Mouse (Mus musculus) embryonic stem cell, embryonic (primary cell): Measurements from ENCODE around the gene Nrxn3.

Source experiments
- CTCF ChIA-PET, 4 experiments: fragments of 300-600 bp in 2 of 4; fragments of 350-600 bp in 2 of 4; sonication (Branson Sonifier 250); formaldehyde crosslinking; loops; one replicate each; lab custom pipeline; 2022; ENCODE audit warnings: inconsistent platforms in 2 of 4; lab: Charles Lee
- POLR2A ChIA-PET, 4 experiments: fragments of 300-600 bp in 2 of 4; fragments of 350-600 bp in 2 of 4; sonication (Branson Sonifier 250); formaldehyde crosslinking; loops; one replicate each; lab custom pipeline; 2022; ENCODE audit warnings: antibody characterized with exemption in 4 of 4, inconsistent platforms in 1 of 4; lab: Charles Lee

Nrxn3 gene

DNA sequence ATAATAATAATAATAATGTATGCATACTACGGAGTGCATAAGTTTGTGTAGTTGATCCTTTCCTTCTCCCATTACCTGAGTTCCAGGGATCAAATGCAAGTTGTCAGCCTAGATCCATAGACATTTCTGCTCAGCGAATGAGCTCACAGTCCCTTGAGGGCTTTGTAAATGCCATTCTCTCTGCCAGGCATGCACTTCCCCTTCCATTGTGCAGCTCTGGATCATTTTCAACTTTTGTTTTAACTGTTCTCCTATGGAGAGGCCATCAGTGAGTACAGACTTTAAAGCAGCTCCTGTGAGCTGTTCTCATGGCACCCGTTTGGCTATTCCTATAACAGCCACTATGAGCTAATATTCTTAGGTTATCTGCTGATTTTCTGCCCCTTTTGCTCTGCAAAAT is 536.2 kb downstream of the Nrxn3 start:
- ChIA-PET POLR2A (no interaction called here), CTCF (no interaction called here)

DNA sequence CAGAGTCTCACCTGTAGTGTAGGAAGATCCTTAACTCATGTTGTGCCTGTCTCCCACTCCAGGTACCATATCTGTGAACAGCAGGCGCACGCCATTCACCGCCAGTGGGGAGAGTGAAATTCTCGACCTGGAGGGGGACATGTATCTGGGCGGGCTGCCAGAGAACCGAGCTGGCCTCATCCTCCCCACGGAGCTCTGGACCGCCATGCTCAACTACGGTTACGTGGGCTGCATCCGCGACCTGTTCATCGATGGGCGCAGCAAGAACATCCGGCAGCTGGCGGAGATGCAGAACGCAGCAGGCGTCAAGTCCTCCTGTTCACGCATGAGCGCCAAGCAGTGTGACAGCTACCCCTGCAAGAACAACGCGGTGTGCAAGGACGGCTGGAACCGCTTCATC is 537.4 kb downstream of the Nrxn3 start:
- CTCF ChIA-PET = interaction anchor here in 2 of 4 experiments (0.8 to 1.2 kb wide), 2 partner anchors 52 kb away, joined by 3 read pairs; no protein-coding TSS in a partner anchor
- POLR2A ChIA-PET = no interaction called here

DNA sequence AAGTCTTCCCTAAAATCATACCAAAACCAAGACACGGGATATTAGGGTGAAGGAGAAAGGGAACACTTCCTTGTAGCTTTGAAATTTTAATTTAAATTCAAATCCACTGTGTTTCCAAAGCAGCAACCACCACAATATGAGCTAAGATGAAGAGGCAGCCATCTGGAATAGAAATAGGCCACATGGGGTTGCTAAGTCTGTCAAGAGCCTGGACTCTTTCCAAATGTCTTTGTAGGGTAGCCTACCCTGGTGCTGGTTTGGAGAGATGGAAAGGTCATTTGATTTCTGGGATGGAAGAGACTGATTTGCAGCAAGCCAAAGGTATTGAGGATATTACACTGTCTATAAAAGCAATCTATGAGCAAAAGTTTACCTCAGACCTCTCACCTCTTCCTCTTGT is 539.6 kb downstream of the Nrxn3 start:
- POLR2A ChIA-PET = no interaction called here
- CTCF ChIA-PET = no interaction called here

DNA sequence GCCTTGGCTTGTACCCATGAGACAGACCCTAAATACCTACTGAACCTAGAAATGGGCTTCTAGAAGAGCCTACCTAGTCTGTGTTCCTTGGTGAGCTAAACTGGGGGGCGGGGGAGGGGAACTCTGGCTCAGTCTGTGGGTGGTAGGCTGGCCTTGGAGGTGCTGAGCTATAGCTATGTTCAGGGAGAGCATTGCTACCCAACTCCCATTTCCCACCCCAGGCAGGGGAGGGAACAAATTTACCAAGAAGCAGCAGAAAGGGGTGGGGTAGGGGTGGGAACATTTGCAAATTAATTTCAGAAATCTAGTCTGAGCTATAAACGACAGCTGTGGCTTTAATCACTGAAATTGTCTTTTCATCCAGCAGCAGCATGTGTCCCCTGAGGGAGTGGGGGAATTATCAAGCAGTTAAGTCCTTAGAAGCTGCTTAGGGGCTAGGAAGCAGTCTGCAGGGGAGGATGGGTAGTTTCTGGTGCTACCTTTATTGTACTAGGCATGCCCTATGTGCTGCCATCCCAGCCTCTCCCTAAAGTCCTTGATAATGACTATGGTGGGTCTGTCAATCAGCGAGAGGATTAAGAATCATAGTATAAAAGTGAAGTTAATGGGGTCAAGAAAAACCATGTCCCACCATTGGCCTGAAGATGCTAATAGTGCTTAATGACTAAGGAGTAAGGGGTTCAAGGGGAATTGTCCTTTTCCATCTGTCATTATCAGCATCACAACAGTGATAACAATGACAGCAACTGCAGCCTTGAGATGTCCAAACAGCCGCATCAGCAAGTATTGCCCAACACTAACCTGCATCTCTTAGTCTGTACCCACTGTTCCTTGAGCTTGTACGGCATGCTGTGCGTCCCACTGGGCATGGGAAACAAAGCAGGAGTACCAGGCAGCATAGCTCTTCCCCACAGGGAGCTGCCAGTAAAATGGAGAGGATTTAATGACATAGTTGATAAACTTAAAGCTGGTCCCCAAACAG is 560.0 kb downstream of the Nrxn3 start:
- CTCF ChIA-PET = interaction anchor here in 2 of 4 experiments (0.7 to 1.3 kb wide), 3 partner anchors 10 to 101 kb away, joined by 3 to 4 read pairs (median 3); no protein-coding TSS in a partner anchor
- POLR2A ChIA-PET = no interaction called here

DNA sequence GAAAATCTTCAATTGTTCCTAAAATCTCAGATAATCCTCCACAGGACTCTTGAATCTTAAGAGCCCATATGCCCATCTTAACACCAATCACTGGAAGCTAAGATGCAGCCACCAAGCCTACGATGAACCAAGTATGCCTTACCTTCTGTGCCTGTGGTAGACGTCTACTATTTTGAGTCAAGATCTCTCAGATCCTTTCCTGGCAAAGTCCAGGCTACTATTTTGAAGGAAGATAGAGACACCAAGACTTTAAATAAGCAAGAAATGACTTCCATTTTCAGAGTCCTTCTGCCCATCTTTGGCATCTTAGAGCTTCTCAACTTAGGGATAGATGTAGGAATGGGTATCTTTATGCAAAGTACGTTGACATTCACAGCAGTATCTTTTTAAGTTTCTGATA is 561.7 kb downstream of the Nrxn3 start:
- ChIA-PET CTCF (interaction anchor here in 1 of 4 experiments (0.6 kb wide), 1 partner anchor 13 kb away, joined by 3 read pairs; no protein-coding TSS in a partner anchor), POLR2A (no interaction called here)

DNA sequence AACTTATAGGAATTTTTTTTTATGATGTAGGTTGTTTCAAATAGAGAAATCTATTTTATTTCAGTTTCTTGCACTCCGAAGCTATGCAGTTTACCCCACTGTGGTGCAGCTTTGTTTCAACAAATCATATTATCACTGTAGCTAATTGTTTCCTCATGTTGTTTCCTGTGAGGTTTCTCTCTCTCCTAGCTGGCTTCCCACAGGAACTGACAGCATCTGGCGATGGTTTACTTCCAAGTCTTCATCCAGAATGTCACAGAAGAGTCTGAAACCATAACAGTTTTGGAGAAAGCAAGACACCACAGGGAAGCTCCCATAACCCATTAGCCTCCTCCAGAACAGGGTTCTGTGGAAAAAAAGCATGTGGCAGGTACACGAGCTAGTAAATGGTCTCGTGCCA is 564.4 kb downstream of the Nrxn3 start:
- CTCF ChIA-PET = no interaction called here
- POLR2A ChIA-PET = no interaction called here

DNA sequence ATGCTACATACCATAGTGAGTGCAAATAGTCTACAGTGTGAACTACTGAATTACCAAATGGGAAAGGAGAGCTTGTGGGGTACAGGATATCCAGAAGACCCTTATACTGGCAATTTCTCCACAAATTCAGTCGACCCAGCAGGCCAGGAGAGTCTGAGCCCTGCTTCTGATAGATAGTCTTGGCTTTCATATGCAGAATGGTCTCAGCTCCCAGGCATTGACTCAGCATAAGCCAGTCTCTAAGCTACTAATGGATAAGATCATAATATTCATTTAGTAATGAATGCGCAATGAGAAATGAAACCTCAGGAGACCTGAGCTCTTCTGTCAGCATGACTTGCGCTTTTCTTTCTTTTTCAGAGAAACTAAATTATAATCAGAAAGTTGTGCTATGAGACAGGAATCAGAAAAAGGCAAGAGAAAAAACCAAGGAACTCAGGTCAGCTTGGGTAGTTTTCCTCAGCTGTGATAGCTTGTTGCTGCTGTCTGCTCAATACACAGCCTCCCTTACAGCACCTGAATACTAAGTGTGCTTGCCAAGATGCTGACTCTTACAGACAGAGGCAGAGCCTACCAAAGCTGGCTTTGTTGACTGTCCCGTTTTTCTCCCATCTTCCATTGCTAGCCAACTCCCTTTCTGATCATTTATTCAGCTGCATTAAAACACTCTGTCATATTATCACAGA is 567.1 kb downstream of the Nrxn3 start:
- POLR2A ChIA-PET = interaction anchor here in 1 of 4 experiments (0.6 kb wide), 1 partner anchor 18 kb away, joined by 5 read pairs; no protein-coding TSS in a partner anchor
- CTCF ChIA-PET = interaction anchor here in 1 of 4 experiments (1.5 kb wide), 1 partner anchor 23 kb away, joined by 3 read pairs; no protein-coding TSS in a partner anchor

DNA sequence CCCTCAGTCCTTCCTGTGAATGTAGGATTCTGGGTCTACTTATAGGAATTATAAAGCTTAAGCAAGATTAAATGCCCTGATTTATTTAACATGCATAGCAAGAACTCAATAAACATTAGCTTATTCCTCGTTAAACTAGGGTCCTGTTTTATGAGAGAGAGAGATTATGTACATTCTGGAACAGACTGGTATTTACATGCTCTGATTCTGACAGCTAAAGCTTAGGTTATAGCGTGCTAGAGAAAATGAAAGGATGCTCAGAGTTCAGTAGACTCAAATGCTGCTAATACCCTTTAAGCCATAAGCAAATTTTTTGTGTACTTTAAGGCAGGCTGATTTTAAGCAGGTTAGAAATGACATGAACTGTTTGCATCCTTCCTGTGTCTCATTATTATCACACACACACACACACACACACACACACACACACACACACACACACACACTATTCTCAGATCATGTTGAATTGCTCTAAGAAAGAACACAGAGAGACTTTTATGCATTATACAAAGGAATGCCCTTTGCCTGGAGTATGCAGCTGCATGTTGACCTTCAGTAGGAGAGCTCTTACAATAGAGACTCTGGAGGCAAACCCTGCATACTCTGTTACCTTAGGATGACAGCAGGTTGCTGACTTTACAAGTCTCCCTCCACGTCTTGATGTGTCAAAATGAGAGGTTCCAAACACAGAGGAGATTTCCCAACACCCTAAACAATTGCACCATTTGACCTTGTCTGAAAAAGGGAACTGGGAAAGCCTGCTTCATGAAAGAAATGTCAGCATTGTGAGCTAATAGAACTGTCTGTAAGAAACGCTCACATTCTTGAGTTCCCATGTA is 568.3 kb downstream of the Nrxn3 start:
- ChIA-PET CTCF (interaction anchor here in 1 of 4 experiments (0.7 kb wide), 1 partner anchor 533 kb away, joined by 3 read pairs; no protein-coding TSS in a partner anchor), POLR2A (no interaction called here)

DNA sequence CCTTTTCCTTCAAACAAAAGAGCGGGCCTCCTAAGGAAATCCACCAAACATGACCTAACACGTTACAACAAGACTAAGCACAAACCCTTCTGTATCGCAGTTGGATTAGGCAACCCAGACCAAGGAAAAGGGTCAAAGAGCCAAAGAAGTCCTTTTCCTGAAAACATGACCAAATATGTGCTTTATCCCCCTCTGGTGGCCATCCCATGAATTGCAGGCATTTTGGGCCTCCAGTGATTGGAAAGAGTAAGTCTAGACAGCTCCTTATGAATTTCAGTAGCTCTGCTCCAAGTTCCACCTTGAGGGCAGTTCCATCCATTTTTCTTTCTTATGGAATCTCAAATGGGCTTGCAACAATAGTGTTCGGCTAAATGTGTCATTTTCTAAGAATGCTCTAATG is 579.3 kb downstream of the Nrxn3 start:
- POLR2A ChIA-PET = interaction anchor here in 1 of 4 experiments (1.0 kb wide), 1 partner anchor 25 kb away, joined by 3 read pairs; no protein-coding TSS in a partner anchor

DNA sequence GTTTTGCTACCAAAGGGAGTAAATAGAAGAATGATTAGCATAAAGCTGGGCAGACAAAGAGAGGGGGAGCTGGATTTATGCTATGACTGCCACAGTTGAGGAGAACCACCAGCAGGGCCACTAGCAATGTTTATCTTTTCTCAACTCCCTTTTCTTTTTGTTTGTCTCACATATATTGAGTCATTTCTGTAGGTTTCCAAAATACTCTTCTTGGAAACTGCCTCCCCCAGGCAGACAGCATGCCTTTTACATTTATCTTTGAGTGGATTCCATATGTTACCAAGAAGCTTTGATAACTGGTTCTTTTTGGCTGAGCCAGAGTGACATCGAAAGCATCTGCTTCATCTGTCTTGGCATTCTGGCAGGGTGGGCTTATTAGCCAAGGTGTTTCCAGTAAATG is 587.5 kb downstream of the Nrxn3 start:
- CTCF ChIA-PET = no interaction called here
- POLR2A ChIA-PET = no interaction called here

More for the DNA sequence above, 579.3 kb downstream of the Nrxn3 start:
- CTCF ChIA-PET = interaction anchor here in 2 of 4 experiments (0.6 to 2.1 kb wide), 6 partner anchors 10 to 168 kb away, joined by 3 to 9 read pairs (median 4); no protein-coding TSS in a partner anchor

DNA sequence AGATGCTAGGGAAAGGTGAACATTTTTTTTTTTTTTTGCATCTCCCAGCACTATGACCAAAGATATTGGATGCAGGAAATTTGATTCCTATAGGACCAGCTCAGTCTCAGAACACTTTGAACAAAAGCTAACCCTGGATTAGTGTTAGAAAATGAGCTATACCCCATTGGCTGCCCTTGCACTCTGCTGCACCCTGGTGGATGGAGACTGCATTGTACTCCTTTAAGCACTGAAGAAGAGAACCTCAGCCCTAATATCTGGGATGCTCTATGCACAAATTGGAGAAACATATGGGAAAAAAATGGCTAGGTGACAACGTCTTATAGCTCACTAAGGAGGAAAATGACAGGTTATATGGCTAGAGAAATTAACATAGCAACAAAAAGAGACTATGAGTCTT is 589.9 kb downstream of the Nrxn3 start:
- ChIA-PET CTCF (interaction anchor here (0.5 to 1.8 kb wide), 16 partner anchors 10 to 1675 kb away, joined by 3 to 9 read pairs (median 4); no protein-coding TSS in a partner anchor), POLR2A (interaction anchor here in 1 of 4 experiments (0.7 kb wide), 1 partner anchor 837 kb away, joined by 3 read pairs; no protein-coding TSS in a partner anchor)

DNA sequence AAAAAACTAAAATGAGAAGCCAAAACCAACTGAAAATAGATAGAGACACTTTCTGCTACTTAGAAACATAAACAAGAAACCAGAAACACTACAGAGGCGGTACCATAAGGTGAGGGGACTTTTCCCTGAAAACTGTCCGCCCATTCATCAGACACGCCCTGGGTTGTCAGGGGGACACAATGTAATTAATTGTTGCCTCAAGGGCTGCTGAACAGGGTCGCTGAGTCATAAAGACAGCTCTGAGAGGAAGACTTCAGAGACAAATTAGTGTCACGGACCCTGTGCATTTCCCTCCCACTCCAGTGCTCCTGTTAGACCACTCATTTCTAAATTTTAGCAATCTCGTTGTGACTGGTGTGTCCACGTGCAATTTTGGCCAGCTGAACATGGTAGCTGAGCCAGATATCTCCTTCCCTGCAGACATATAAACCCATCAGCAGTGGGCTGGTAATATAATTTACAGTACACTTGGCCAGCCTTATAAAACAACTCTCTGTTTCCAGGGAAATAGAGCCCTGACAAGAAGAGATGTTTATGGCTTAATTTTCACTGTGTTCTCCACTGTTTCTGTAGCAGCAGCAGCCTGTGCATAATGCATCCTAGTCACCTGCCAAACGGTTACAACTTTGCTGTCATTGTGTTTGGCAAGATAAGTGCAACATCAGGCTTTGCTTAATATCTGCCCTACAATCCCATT is 603.3 kb downstream of the Nrxn3 start:
- ChIA-PET POLR2A (no interaction called here), CTCF (no interaction called here)

DNA sequence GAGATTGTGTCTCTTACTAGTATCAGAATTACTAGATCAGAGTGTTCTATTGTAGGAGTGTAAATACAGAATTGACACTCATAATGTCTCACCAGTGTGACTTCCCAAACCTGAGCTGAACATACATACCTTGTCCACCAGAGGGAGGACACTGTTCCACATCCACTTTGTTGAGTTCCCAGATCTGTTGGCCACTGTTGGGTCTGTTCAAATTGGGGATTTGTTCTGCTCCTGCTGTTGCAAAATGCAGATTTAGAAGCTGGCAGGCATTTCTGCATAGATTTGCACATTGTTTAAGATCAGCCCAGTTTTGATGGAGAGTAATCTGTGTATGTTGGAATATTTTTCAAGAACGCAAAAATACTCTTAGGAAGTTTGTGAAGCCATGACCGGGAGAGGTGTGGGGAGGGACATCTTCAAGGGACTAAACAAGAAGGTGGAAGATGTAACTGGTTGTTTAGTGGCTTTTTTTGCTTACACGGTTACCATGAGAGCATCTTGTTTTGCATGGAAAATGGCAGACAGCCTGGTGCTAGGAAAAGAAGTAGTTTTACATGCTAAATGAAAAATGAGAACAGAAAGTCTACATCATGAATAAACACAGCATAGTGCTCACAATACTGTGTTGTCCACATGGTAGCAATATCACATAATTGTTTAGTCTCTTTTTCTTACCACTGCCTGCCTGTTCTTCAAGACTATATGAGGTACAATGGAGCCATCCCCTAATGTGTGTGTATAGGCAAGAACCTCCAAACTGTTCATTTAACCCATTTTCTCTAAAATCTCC is 609.0 kb downstream of the Nrxn3 start:
- POLR2A ChIA-PET = interaction anchor here in 1 of 4 experiments (0.6 kb wide), 1 partner anchor 652 kb away, joined by 3 read pairs; no protein-coding TSS in a partner anchor
- CTCF ChIA-PET = interaction anchor here in 1 of 4 experiments (1.0 kb wide), 1 partner anchor 29 kb away, joined by 3 read pairs; no protein-coding TSS in a partner anchor

DNA sequence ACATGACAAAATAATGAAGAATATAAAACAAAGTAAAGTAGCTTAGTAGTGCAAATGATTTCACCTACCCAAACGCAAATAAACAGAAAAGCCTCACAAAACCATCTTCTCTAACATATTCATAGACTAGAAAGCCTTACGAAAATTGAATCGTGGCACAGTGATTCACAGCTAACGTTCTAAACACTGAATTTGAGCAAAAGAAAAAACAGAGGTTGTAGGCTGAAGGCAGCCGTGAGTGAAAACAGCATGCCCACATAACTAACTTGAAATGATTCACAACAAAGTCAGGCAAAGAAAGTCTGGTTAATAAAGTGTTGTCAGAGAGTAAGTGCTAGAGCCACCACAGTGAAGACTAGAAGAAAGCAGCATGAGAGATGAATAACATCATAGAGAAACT is 610.8 kb downstream of the Nrxn3 start:
- POLR2A ChIA-PET = no interaction called here
- CTCF ChIA-PET = no interaction called here

DNA sequence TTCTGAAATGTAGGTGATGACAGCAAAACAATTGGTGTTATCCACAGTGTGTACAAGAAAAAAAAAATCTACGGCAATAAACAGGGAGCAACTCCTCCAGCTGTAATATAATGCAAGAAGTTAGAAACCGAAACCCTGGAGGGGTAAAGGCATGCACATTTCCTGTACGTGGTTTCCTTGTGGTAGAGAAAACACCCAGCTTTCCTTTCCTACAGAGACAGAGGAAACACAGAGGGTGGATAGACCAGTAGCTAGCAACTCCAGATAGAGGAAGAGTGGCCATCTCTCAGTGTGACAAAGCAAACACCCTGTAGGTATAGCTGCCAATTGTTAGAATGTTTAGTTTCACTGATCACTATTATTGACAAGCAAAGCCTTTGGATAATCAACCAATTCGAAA is 642.2 kb downstream of the Nrxn3 start:
- ChIA-PET CTCF (interaction anchor here in 1 of 4 experiments (1.1 kb wide), 1 partner anchor 31 kb away, joined by 3 read pairs; no protein-coding TSS in a partner anchor), POLR2A (interaction anchor here in 1 of 4 experiments (0.6 kb wide), 1 partner anchor 44 kb away, joined by 4 read pairs; no protein-coding TSS in a partner anchor)

DNA sequence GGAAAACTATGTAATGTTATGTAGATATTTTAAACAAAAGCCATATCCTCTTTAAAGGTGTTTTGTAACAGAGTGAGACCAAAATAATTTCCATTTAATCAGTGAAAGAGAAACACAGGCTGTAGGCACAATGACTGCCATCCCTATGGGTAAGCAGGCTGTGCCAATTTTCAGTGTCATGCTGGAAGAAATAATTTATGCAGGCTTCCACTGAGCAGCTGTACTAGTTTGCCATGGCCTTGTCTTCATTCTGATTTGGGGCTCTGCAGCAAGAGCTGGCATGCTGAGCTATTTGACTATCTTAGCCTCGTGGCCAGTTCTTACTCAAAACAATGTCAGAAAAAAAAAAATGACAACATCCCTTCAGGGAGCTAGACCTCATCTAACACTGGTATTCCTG is 647.3 kb downstream of the Nrxn3 start:
- CTCF ChIA-PET = no interaction called here

DNA sequence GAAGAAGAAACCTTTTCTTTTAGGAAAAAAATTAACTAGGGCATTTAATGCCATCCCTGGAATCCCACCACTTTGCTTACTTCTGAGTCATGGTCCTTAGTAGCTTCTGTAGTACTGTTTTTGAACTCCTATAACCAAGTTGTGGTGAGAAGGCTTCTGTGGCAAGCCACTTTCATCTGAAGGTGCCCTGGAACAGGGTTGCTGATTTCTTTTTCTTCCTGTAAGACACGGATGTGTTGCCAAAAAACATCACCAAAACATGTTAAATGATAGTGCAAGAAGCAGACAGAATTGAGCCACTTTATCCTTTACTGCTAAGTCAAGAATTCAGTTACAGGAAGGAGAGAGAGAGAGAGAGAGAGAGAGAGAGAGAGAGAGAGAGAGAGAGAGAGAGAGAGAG is 653.9 kb downstream of the Nrxn3 start:
- ChIA-PET CTCF (no interaction called here), POLR2A (no interaction called here)

More for the DNA sequence above, 647.3 kb downstream of the Nrxn3 start:
- POLR2A ChIA-PET = no interaction called here
